Mouse (Mus musculus) heart, embryonic 12.5 days (tissue): ENCODE measurements at regions not wholly inside any gene's neighbourhood (a gene's known extent, or its start where the extent isn't known, plus 50 kb on each side); places are given as distances from the start of the nearest gene placed in this dataset.

ENCODE experiments used
- ATAC-seq: fragments of 200-750 bp; cut with Nextera tagmentation; 2 replicates; pipeline ENCODE4 v1.8.0; 2017; ENCODE audit warnings: moderate TSS enrichment, moderate library complexity; ENCODE audit not compliant: insufficient number of reproducible peaks, low FRiP score
- H3K27ac ChIP-seq: fragments of 300-500 bp; sonication (generic); 2 replicates; pipeline ENCODE4 v1.5.1; 2016; ENCODE audit warnings: mild to moderate bottlenecking, moderate library complexity; ENCODE audit not compliant: poor library complexity, severe bottlenecking
- H3K27me3 ChIP-seq: fragments of 300-500 bp; sonication (generic); replicated peaks from 2 replicates; pipeline ENCODE4 v1.6.1; 2016; ENCODE audit warnings: mild to moderate bottlenecking, moderate library complexity
- H3K36me3 ChIP-seq: fragments of 300-500 bp; sonication (generic); 2 replicates; pipeline ENCODE4 v1.6.1; 2016; ENCODE audit warnings: mild to moderate bottlenecking, moderate library complexity
- H3K4me1 ChIP-seq: fragments of 300-500 bp; sonication (generic); replicated peaks from 2 replicates; pipeline ENCODE4 v1.6.1; 2016; ENCODE audit warnings: mild to moderate bottlenecking
- H3K4me2 ChIP-seq: fragments of 300-500 bp; sonication (generic); 2 replicates; pipeline ENCODE4 v1.6.1; 2016; ENCODE audit warnings: mild to moderate bottlenecking, moderate library complexity
- H3K4me3 ChIP-seq: fragments of 300-500 bp; sonication (generic); 2 replicates; pipeline ENCODE4 v1.5.1; 2016; ENCODE audit warnings: mild to moderate bottlenecking
- H3K9ac ChIP-seq: fragments of 300-500 bp; sonication (generic); 2 replicates; pipeline ENCODE4 v1.6.1; 2016; ENCODE audit warnings: mild to moderate bottlenecking, moderate library complexity
- H3K9me3 ChIP-seq: fragments of 300-500 bp; sonication (generic); replicated peaks from 2 replicates; pipeline ENCODE4 v1.6.1; 2016; ENCODE audit warnings: mild to moderate bottlenecking, moderate library complexity
- WGBS: fragments of 180-500 bp; shearing (Covaris S2); methylation state at CpG from one replicate; pipeline ENCODE4 v1.1.7; 2016; 5-methylcytosine and 5-hydroxymethylcytosine counted together

DNA sequence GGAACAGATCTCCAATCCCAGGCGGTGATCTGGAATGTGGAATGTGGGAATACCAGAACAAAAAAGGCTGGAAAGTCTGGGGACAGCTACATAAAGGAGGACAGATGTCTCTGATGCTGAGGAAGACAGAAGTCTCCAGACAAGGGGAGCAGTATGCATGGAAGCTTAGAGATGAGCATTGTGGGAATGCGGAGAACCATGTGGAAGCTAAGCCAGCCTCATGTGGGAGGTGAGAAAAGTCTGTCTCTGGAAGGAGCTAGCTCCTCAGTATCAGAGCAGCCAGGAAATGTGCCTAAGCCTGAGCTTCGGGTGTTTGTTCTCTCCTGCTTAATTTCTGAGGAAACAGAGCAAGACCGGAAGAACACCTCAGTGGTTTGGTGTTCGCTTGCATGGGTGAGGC, 53.4 kb upstream of the Cdh5 start:
- no peak overlapping the region for H3K4me2 ChIP-seq
- no peak overlapping the region for H3K9ac ChIP-seq
- no peak overlapping the region for H3K27ac ChIP-seq
- ATAC-seq: no peak
- H3K4me1 ChIP-seq: no peaks in the 10 kb centered on the region
- H3K36me3 ChIP-seq: no peaks in the 10 kb centered on the region
- H3K4me3 ChIP-seq: no peak overlapping the region
- H3K27me3 ChIP-seq: no peaks in the 10 kb centered on the region; the same call in 1 of the 2 replicates
- H3K9me3 ChIP-seq: no peaks in the 10 kb centered on the region; the same call in 1 of the 2 replicates
- WGBS: 58% methylated on average over 5 of the region's 5 CpGs

DNA sequence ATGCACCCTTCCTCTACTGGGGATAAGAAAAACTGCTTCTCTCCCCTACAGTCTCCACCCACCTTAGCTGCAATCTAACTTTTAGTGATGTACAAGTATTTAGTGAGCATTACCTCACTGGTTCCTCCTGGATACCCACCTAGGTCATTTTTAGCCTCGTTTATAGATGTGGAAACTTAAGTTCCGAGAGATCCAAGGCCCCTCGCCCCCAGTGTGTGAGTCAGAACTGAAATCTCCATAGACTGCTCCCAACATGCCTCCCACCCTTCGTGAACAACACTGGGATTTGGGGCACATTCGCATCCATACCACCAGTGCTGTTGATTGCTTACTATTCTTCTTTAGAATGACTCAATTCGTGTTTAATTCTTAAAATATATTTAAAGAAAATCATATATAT, 52.2 kb upstream of the Cdh5 start:
- no peaks in the 10 kb centered on the region; the same call in 1 of the 2 replicates for H3K9me3 ChIP-seq
- H3K4me3 ChIP-seq: no peak overlapping the region
- no peak for ATAC-seq
- H3K27ac ChIP-seq: no peak overlapping the region
- H3K27me3 ChIP-seq: no peaks in the 10 kb centered on the region; the same call in 1 of the 2 replicates
- H3K4me1 ChIP-seq: no peaks in the 10 kb centered on the region
- H3K4me2 ChIP-seq: no peak overlapping the region
- H3K36me3 ChIP-seq: no peaks in the 10 kb centered on the region
- 76% methylated on average over 6 of the region's 6 CpGs for WGBS
- H3K9ac ChIP-seq: no peak overlapping the region

DNA sequence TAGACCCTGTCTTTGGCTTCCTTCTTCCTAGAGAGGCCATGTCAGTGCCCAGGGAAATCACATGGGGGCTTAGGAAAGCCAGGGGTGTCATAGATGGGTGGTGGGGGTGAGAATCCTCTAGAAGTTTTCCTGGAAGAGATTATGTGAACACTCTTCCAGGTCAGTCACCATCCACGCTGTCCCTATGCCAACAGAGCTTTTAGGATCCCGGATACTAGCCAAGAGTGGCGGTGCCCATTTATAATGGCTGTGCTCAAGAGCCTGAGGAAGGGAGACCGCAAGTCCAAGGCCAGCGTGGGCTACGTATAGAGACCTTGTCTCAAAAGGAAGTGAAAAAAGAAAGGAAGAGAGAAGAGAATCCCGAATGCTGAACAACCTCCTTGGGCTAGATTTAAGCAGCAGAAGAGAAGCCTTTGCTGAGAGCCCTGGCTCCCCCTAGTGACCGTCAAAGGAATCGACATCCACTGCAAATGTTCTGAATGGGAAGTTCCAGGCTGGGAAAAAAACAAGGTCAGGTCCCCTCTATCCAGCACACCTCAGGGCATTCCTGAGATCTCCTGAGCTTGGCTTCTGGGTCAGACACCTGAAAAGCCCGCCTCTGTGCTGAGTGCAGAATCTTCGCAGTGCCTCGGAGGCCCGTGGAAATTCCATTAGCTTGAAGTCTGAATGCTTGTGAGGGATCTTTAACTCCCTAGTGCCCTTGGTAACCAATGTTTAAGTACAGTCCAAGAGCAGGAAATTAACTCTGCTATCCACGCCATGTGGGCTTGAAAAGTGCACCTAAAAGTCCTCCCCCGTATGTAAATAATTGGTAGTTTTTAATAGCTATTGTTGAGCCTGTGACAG, 50.5 kb upstream of the Cdh5 start:
- no peaks in the 10 kb centered on the region for H3K4me1 ChIP-seq
- no peak overlapping the region for H3K9ac ChIP-seq
- H3K4me3 ChIP-seq: no peak overlapping the region
- H3K36me3 ChIP-seq: no peaks in the 10 kb centered on the region
- WGBS: 31% methylated on average over 15 of the region's 15 CpGs
- H3K27ac ChIP-seq: no peak overlapping the region
- 0 out of 2 replicates have a peak overlapping the region, but pooled peaks have one; percentile 26 for H3K4me2 ChIP-seq
- no peaks in the 10 kb centered on the region for H3K9me3 ChIP-seq
- no peak for ATAC-seq
- H3K27me3 ChIP-seq: no peaks in the 10 kb centered on the region; the same call in 1 of the 2 replicates

DNA sequence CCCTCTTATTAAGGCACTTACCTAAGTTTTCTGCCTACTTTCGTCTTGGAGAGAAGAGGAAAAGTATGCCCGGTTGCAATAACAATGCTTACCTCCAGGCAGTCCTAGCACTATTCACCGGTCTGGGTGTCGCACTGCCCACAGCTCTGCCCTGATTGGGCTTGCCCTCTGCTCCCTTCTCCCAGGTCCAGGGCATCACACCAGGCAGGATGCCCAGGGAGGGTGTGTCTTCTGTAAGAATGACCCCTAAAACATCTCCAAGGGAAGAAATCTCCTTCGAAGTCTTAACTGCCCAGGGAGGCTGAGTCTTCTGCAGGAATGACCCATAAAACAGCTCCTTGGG, 49.9 kb upstream of the Cdh5 start:
- Histone ChIP-seq H3K9ac (no peak overlapping the region), H3K4me1 (no peaks in the 10 kb centered on the region), H3K27me3 (no peaks in the 10 kb centered on the region; the same call in 1 of the 2 replicates), H3K9me3 (no peaks in the 10 kb centered on the region), H3K4me2 (no peak overlapping the region), H3K27ac (no peak overlapping the region), H3K36me3 (no peaks in the 10 kb centered on the region), H3K4me3 (no peak overlapping the region)
- 57% methylated on average over 5 of the region's 5 CpGs for WGBS
- ATAC-seq: no peak
